Mouse (Mus musculus) embryonic fibroblast, embryonic 13.5 days (primary cell): ENCODE measurements around the gene Crybb1.

Source experiments
- CTCF ChIP-seq: IDR thresholded peaks from 2 replicates; pipeline ENCODE4 v1.5.1; 2011; ENCODE audit warnings: mild to moderate bottlenecking, control low read depth, low read length, moderate library complexity, borderline replicate concordance; ENCODE audit not compliant: insufficient read depth
- POLR2A ChIP-seq: IDR thresholded peaks from 2 replicates; pipeline ENCODE4 v1.6.1; 2011; ENCODE audit warnings: low read depth, mild to moderate bottlenecking, control low read depth, low read length, moderate library complexity

GRCm38 (mm10) chr5:112240761-112241160, 14.9 kb upstream of the Crybb1 start:
- TF ChIP-seq CTCF (peak; percentile 97), POLR2A (no peak)
